Mouse (Mus musculus): ENCODE data around the gene Pfkp. TPM values are rescaled to one million over a fixed set of nuclear protein-coding genes. Genes with fewer than 3 reads are reported as not detected.

Gene Pfkp
- polyA plus RNA-seq, 1 experiment: 74.6 TPM

DNA sequence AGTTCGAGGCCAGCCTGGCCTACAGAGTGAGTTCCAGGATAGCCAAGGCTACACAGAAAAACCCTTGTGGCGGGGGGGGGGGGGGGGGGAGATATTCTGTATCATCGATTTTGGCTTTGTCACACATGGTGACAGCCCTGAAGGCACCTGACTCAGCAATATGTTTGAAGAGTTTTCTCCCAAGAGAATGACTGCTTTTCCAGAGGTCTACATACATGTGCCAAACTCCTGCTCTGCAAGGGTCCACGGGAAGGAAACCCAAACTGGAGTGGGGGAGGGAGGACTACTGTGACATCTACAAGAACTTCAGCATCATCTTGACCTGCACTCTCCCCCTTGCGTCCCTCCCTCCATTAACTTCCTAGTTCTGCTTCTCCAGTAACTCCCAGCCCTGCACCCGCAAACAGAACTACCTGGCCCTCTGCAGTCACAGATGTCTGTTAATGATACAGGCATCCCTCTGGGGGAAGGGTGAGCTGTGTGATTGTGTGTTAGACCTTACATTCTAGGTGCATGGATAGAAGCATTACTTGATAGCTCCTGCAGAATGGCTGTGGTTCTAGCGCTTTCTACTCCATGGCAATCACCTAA is 10.9 kb downstream of the Pfkp start:
- H3K27me3 ChIP-seq (replicated peaks; ENCODE audit: control insufficient read depth, insufficient read depth, low read length): no peaks in the 10 kb centered on the region
- no peaks in the 10 kb centered on the region for H3K36me3 ChIP-seq (ENCODE audit: control insufficient read depth, insufficient read depth, low read length)
- no peak for DNase-seq
- H3K4me1 ChIP-seq (ENCODE audit: control insufficient read depth, insufficient read depth, low read length): peaks cover 14% of the 10 kb centered on the region
- WGBS: 84% methylated on average over 7 of the region's 7 CpGs
- no peak overlapping the region for H3K27ac ChIP-seq (ENCODE audit: insufficient read depth, low read depth, low read length)
- H3K4me3 ChIP-seq (ENCODE audit: insufficient read depth, low read depth, low read length): no peak overlapping the region
- TF ChIP-seq CTCF (conservative IDR thresholded peaks at IDR 0.05; ENCODE audit: insufficient read depth, insufficient read length, low read depth, low read length): no peak
- TF ChIP-seq POLR2A (IDR thresholded peaks at IDR 0.05; ENCODE audit: low read depth, low read length): no peak

DNA sequence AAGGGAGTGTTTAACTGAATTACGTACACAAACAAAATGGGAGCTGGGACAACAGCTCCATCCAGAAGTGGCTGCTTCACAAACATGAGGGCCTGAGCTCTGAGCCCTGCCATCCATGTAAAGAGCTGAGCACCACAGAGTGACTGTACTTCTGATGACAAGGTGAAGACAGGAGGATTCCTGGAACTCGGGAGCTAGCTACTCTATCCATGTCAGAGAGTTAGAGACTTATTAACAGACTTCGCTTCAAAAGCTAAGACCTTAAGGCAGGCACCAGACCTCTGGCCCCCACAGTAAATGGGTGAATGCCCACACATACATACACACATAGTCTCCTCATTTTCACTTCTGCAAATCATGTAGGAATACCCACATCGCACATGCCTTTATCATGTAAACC is 11.6 kb downstream of the Pfkp start:
- Histone ChIP-seq H3K36me3 (ENCODE audit: control insufficient read depth, insufficient read depth, low read length) (no peaks in the 10 kb centered on the region), H3K27ac (ENCODE audit: insufficient read depth, low read depth, low read length) (peak overlapping the region; percentile 9; the same call in 1 of the 2 replicates), H3K4me3 (ENCODE audit: insufficient read depth, low read depth, low read length) (no peak overlapping the region), H3K27me3 (replicated peaks; ENCODE audit: control insufficient read depth, insufficient read depth, low read length) (no peaks in the 10 kb centered on the region), H3K4me1 (ENCODE audit: control insufficient read depth, insufficient read depth, low read length) (peaks cover 14% of the 10 kb centered on the region)
- DNase-seq: peak; percentile 60
- no peak for TF ChIP-seq POLR2A (IDR thresholded peaks at IDR 0.05; ENCODE audit: low read depth, low read length)
- no peak for TF ChIP-seq CTCF (conservative IDR thresholded peaks at IDR 0.05; ENCODE audit: insufficient read depth, insufficient read length, low read depth, low read length)
- WGBS: 60% methylated on average over 4 of the region's 4 CpGs

DNA sequence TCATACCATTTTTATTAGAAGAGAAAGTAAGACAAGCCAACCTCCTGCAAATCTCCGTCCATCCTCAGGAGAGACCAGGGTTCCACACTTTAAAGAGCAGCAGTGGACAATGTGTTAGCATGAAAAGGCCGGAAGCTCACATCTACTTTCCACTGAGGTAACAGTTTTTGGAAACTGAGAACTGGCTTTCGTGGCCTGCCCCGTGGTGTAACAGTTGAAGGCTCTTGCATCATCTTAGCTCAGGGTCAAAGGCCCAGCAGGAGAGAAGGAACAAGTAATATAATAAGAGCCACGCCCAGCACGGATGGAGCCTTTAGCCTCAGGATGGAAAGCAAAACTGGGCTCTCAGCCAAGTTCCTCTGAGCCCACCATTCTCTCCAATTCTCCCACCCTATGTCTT is 12.1 kb downstream of the Pfkp start:
- no peak overlapping the region for H3K4me3 ChIP-seq (ENCODE audit: insufficient read depth, low read depth, low read length)
- H3K27ac ChIP-seq (ENCODE audit: insufficient read depth, low read depth, low read length): peak overlapping the region; percentile 9; the same call in 1 of the 2 replicates
- no peaks in the 10 kb centered on the region for H3K27me3 ChIP-seq (replicated peaks; ENCODE audit: control insufficient read depth, insufficient read depth, low read length)
- no peaks in the 10 kb centered on the region for H3K36me3 ChIP-seq (ENCODE audit: control insufficient read depth, insufficient read depth, low read length)
- H3K4me1 ChIP-seq (ENCODE audit: control insufficient read depth, insufficient read depth, low read length): peaks cover 16% of the 10 kb centered on the region
- 52% methylated on average over 6 of the region's 6 CpGs for WGBS
- peak; percentile 48 for DNase-seq
- TF ChIP-seq POLR2A (IDR thresholded peaks at IDR 0.05; ENCODE audit: low read depth, low read length) (no peak), CTCF (conservative IDR thresholded peaks at IDR 0.05; ENCODE audit: insufficient read depth, insufficient read length, low read depth, low read length) (no peak)

DNA sequence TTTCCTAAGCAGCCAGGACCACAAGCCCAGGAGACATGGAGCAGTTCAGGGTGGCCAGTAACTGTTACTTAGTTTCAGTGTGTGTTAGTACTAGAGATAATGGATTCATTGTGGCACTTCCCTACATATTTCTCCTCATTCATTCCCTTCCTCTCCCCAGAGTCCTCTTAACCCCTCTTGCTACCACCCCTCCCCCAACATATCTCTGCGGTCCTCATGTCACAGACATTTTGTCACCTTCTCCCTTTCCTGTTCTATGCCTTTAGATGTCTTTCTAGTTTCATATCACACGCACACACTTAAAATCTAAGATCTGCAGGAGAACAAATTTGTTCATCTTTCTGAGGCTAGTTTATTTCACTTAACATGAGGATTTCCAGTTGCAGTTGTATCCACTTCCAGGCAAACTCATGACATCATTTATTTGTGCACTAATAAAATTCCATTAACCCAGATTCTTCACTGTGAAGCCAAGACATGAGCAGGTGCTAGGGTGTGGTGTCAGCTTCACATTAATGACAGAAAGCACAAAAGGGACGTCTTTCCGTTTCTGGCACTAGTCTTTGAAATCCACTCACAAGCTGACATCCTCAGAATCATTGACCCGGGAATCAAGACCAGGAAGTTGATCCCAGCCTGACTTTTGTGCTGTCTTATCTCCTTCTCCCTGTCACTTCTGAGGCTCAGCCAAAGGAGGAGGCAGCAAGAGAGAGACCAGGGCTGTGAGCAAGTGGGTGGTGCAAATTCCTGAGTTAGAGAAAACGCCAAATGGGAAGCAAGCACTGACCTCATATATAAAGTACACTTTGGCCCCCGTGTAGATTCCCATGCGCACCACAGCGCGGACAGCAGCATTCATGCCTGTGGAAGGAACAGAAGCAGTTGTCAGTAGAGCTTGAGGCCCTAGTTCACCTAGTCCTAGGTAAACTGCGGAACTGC is 13.2 kb downstream of the Pfkp start:
- TF ChIP-seq POLR2A (IDR thresholded peaks at IDR 0.05; ENCODE audit: low read depth, low read length) (no peak), CTCF (conservative IDR thresholded peaks at IDR 0.05; ENCODE audit: insufficient read depth, insufficient read length, low read depth, low read length) (no peak)
- Histone ChIP-seq H3K4me1 (ENCODE audit: control insufficient read depth, insufficient read depth, low read length) (peaks cover 16% of the 10 kb centered on the region), H3K27ac (ENCODE audit: insufficient read depth, low read depth, low read length) (no peak overlapping the region), H3K36me3 (ENCODE audit: control insufficient read depth, insufficient read depth, low read length) (no peaks in the 10 kb centered on the region), H3K27me3 (replicated peaks; ENCODE audit: control insufficient read depth, insufficient read depth, low read length) (no peaks in the 10 kb centered on the region), H3K4me3 (ENCODE audit: insufficient read depth, low read depth, low read length) (no peak overlapping the region)
- WGBS: 45% methylated on average over 11 of the region's 11 CpGs
- no peak for DNase-seq

DNA sequence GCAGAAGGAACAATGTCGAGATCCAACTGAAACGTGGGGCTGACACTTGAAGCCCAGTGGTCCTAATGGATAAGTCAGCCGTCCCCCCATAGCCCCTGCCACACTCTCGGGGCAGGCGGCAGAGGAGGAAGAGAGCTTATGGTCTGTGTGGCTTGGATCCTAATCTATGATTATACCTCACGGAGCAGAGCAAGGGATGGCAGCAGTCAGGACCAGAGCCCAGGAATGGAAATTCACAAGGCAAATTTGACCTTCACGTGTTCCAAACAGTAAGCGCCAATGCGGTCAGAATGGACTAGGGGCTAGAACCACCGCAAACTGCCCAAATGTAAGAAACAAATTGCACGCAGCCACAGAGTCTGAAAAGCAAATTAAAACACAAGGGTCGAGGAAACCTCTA is 14.5 kb downstream of the Pfkp start:
- Histone ChIP-seq H3K4me3 (ENCODE audit: insufficient read depth, low read depth, low read length) (no peak overlapping the region), H3K27ac (ENCODE audit: insufficient read depth, low read depth, low read length) (peak overlapping the region; percentile 61), H3K36me3 (ENCODE audit: control insufficient read depth, insufficient read depth, low read length) (no peaks in the 10 kb centered on the region), H3K4me1 (ENCODE audit: control insufficient read depth, insufficient read depth, low read length) (peaks cover 20% of the 10 kb centered on the region), H3K27me3 (replicated peaks; ENCODE audit: control insufficient read depth, insufficient read depth, low read length) (no peaks in the 10 kb centered on the region)
- TF ChIP-seq CTCF (conservative IDR thresholded peaks at IDR 0.05; ENCODE audit: insufficient read depth, insufficient read length, low read depth, low read length): no peak
- TF ChIP-seq POLR2A (IDR thresholded peaks at IDR 0.05; ENCODE audit: low read depth, low read length): no peak
- peak; percentile 41 for DNase-seq
- WGBS: 73% methylated on average over 12 of the region's 12 CpGs

DNA sequence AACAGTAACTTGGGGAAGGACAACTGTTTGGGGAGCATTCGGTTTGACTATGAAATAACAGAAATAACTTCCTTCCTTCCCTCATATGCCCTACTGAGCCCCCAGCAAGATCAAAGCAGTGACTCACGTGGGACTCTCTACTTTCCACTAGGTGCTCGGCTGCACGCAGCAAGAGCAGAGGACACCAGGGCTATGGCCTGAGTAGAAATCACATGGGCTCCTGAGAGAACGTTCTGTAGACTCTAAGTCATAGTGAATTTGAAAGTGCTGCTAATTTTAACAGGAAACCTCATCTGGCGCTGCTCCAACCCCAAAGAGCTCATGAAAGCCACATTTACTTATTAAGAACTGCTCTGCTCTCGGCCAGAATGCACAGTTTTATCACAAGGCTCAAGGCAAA is 15.1 kb downstream of the Pfkp start:
- H3K4me1 ChIP-seq (ENCODE audit: control insufficient read depth, insufficient read depth, low read length): peaks cover 24% of the 10 kb centered on the region
- H3K27ac ChIP-seq (ENCODE audit: insufficient read depth, low read depth, low read length): peak overlapping the region; percentile 61; the same call in 1 of the 2 replicates
- no peaks in the 10 kb centered on the region for H3K27me3 ChIP-seq (replicated peaks; ENCODE audit: control insufficient read depth, insufficient read depth, low read length)
- DNase-seq: peak; percentile 67
- no peaks in the 10 kb centered on the region for H3K36me3 ChIP-seq (ENCODE audit: control insufficient read depth, insufficient read depth, low read length)
- WGBS: 35% methylated on average over 7 of the region's 7 CpGs
- no peak overlapping the region for H3K4me3 ChIP-seq (ENCODE audit: insufficient read depth, low read depth, low read length)
- no peak for TF ChIP-seq CTCF (conservative IDR thresholded peaks at IDR 0.05; ENCODE audit: insufficient read depth, insufficient read length, low read depth, low read length)
- no peak for TF ChIP-seq POLR2A (IDR thresholded peaks at IDR 0.05; ENCODE audit: low read depth, low read length)

DNA sequence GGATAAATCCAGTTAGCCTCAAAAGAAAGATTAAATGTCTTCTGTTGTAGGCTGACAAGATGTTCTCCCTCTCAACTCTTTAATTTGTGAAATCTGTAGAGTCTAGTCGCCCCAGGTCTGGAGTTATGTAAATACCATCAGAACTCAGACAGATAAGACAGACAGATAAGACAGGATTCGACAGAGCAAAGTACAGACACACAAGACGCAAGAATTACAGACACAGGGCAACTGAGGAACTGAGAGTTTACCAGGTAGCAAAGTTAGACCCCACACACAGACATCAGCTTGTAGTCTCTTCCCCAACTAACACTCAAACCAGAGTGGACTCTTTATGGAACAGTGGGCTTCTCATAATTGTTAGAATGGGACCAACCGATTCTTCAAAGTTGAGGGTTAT is 15.6 kb downstream of the Pfkp start:
- H3K27ac ChIP-seq (ENCODE audit: insufficient read depth, low read depth, low read length): no peak overlapping the region
- no peak for DNase-seq
- H3K4me1 ChIP-seq (ENCODE audit: control insufficient read depth, insufficient read depth, low read length): peaks cover 25% of the 10 kb centered on the region
- TF ChIP-seq CTCF (conservative IDR thresholded peaks at IDR 0.05; ENCODE audit: insufficient read depth, insufficient read length, low read depth, low read length) (no peak), POLR2A (IDR thresholded peaks at IDR 0.05; ENCODE audit: low read depth, low read length) (no peak)
- 81% methylated on average over 4 of the region's 4 CpGs for WGBS
- no peaks in the 10 kb centered on the region for H3K27me3 ChIP-seq (replicated peaks; ENCODE audit: control insufficient read depth, insufficient read depth, low read length)
- no peak overlapping the region for H3K4me3 ChIP-seq (ENCODE audit: insufficient read depth, low read depth, low read length)
- H3K36me3 ChIP-seq (ENCODE audit: control insufficient read depth, insufficient read depth, low read length): no peaks in the 10 kb centered on the region

Measured in kidney, adult 2 months (tissue).